Mouse (Mus musculus): ENCODE results near the gene Mef2c.

DNA sequence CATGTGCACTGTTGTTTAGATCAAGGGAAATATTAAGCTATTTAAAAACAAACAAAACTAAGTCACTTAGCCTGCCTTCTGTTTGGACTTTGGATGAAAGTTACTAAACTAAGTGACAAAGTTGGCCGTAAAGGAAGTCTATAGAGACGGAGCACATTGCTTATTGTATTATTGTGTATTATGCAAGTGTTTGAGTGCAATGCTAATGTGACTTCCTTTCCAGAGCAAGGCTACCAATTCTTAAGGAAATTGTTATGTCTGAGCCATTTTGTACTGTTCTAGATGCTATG lies 21.8 kb downstream of the Mef2c start:
- TF ChIP-seq GATA1 (IDR thresholded peaks at IDR 0.05; ENCODE audit: low read length): no peak
- TF ChIP-seq TAL1 (IDR thresholded peaks at IDR 0.05; ENCODE audit: low read length): no peak
